In genomic region chr14:61686101-61686691, GRCm38 (mm10) we compare ENCODE assay signal across 7 mouse cellular contexts.
DNase-seq lines count a peak whose midpoint lies in the region; ATAC-seq and TF ChIP-seq lines count a peak whose summit lies in the region.

No protein-coding gene starts in this region.

- no peak overlapping the region for H3K27ac ChIP-seq in spleen, adult 2 months (ENCODE audit: insufficient read depth, low read length)
- no peak overlapping the region for H3K27ac ChIP-seq in forebrain, embryonic 14.5 days (ENCODE audit: low read depth, low read length)
- no peak overlapping the region for H3K27ac ChIP-seq in intestine, postnatal 0 days (ENCODE audit: low read depth, low read length)

- TF ChIP-seq POLR2A in spleen, adult 2 months (IDR thresholded peaks at IDR 0.05; ENCODE audit: low read depth, low read length), result no peak

- ATAC-seq in forebrain, embryonic 14.5 days, result no peak
- ATAC-seq in intestine, postnatal 0 days, result no peak

- no peak for TF ChIP-seq CTCF in spleen, adult 2 months (IDR thresholded peaks at IDR 0.05; ENCODE audit: extremely low read depth, insufficient read depth, insufficient read length, insufficient replicate concordance)
- no peak for TF ChIP-seq CTCF in intestine, postnatal 0 days (IDR thresholded peaks at IDR 0.05; ENCODE audit: low read depth)

- H3K4me3 ChIP-seq in spleen, adult 2 months (ENCODE audit: extremely low read depth, insufficient read depth, insufficient read length), result peak overlapping the region; percentile 38; the same call in 1 of the 2 replicates
- peak overlapping the region; percentile 29; the same call in 1 of the 2 replicates for H3K4me3 ChIP-seq in forebrain, embryonic 14.5 days (ENCODE audit: low read depth, low read length)
- H3K4me3 ChIP-seq in intestine, postnatal 0 days (ENCODE audit: low read depth, low read length), result peak overlapping the region; percentile 49

- peaks cover 23% of the 10 kb centered on the region for H3K27me3 ChIP-seq in spleen, adult 2 months (ENCODE audit: control insufficient read depth, insufficient read depth, low read length)
- peaks cover 38% of the 10 kb centered on the region for H3K27me3 ChIP-seq in forebrain, embryonic 14.5 days (replicated peaks; ENCODE audit: control insufficient read depth, insufficient read depth, low read length)
- H3K27me3 ChIP-seq in intestine, postnatal 0 days (replicated peaks; ENCODE audit: control insufficient read depth, insufficient read depth, low read length), result peaks cover 38% of the 10 kb centered on the region

- H3K4me1 ChIP-seq in spleen, adult 2 months (ENCODE audit: control insufficient read depth, insufficient read depth, insufficient read length), result peaks cover 26% of the 10 kb centered on the region
- H3K4me1 ChIP-seq in forebrain, embryonic 14.5 days (ENCODE audit: control insufficient read depth, insufficient read depth, low read length), result peaks cover 17% of the 10 kb centered on the region; the same call in 1 of the 2 replicates
- no peaks in the 10 kb centered on the region; the same call in 1 of the 2 replicates for H3K4me1 ChIP-seq in intestine, postnatal 0 days (replicated peaks; ENCODE audit: control insufficient read depth, insufficient read depth, low read length)

- peak in 1 of 2 experiments; percentile 14 for DNase-seq in spleen, adult 2 months (ENCODE audit: low read depth in 1 of 2, low spot score in 2 of 2)
- no peak for DNase-seq in spleen, postnatal 4 days (ENCODE audit: low spot score in 2 of 2)
- no peak for DNase-seq in forebrain, embryonic 14.5 days (ENCODE audit: low spot score)
- peak; percentile 61 for DNase-seq in mesoderm, embryonic 11.5 days (ENCODE audit: low read depth, low spot score)
- DNase-seq in testis, postnatal 14 days (ENCODE audit: low spot score), result peak; percentile 57
- DNase-seq in left cerebral cortex, adult 18-20 months (ENCODE audit: low spot score in 2 of 2), result no peak

- H3K4me2 ChIP-seq in forebrain, embryonic 14.5 days (ENCODE audit: low read length), result peak overlapping the region; percentile 66
- peak overlapping the region; percentile 73 for H3K4me2 ChIP-seq in intestine, postnatal 0 days (replicated peaks; ENCODE audit: low read depth)

- 0 out of 2 replicates have a peak overlapping the region, but pooled peaks have one; percentile 17 for H3K9ac ChIP-seq in forebrain, embryonic 14.5 days (ENCODE audit: low read length)
- H3K9ac ChIP-seq in intestine, postnatal 0 days (ENCODE audit: low read depth, low read length), result no peak overlapping the region

- H3K36me3 ChIP-seq in spleen, adult 2 months (ENCODE audit: control insufficient read depth, insufficient read depth, low read length), result no peaks in the 10 kb centered on the region
- H3K36me3 ChIP-seq in forebrain, embryonic 14.5 days (ENCODE audit: control insufficient read depth, insufficient read depth, low read length), result no peaks in the 10 kb centered on the region
- H3K36me3 ChIP-seq in intestine, postnatal 0 days (ENCODE audit: control insufficient read depth, insufficient read depth), result no peaks in the 10 kb centered on the region

- no peaks in the 10 kb centered on the region for H3K9me3 ChIP-seq in forebrain, embryonic 14.5 days (replicated peaks; ENCODE audit: control insufficient read depth, low read length)
- no peaks in the 10 kb centered on the region for H3K9me3 ChIP-seq in intestine, postnatal 0 days (ENCODE audit: control insufficient read depth)

- WGBS in spleen, adult 2 months, result 22% methylated on average over 35 of the region's 35 CpGs
- 11% methylated on average over 30 of the region's 35 CpGs for WGBS in forebrain, embryonic 14.5 days
- WGBS in intestine, postnatal 0 days, result 11% methylated on average over 30 of the region's 35 CpGs

Comparison
In these comparisons a context has a peak if more than half of its experiments do, and no peak if none do; other contexts are left out.
1. DNase-seq: peak in mesoderm, embryonic 11.5 days (single experiment) and testis, postnatal 14 days (single experiment); none in spleen, postnatal 4 days (0 of 2), forebrain, embryonic 14.5 days (single experiment) and left cerebral cortex, adult 18-20 months (0 of 2).
2. Peak in every context shown above with its lines, with median percentiles within 50 percentile points of each other: H3K4me3 ChIP-seq.